Mouse (Mus musculus) liver, embryonic 16.5 days (tissue): ENCODE measurements around the gene Tvp23b. TPM values are rescaled to one million over a fixed set of nuclear protein-coding genes. Genes with fewer than 3 reads are reported as not detected.
A peak's percentile ranks its signal among the peaks of the same experiment; 100 is the strongest.

ENCODE experiments used
- ATAC-seq: fragments of 200-750 bp; cut with Nextera tagmentation; 2 replicates; pipeline ENCODE4 v1.8.0; 2017; ENCODE audit warnings: low read depth, mild to moderate bottlenecking, moderate number of reproducible peaks, moderate library complexity
- H3K27ac ChIP-seq: fragments of 300-500 bp; sonication (generic); 2 replicates; pipeline ENCODE4 v1.5.1; 2014; ENCODE audit warnings: mild to moderate bottlenecking, low read length
- H3K27me3 ChIP-seq: fragments of 300-500 bp; sonication (generic); 2 replicates; pipeline ENCODE4 v1.6.1; 2014; ENCODE audit warnings: low read depth, low read length, mixed read lengths; ENCODE audit not compliant: control insufficient read depth, insufficient read depth
- H3K36me3 ChIP-seq: fragments of 300-500 bp; sonication (generic); 2 replicates; pipeline ENCODE4 v1.6.1; 2014; ENCODE audit warnings: mild to moderate bottlenecking; ENCODE audit not compliant: control insufficient read depth, insufficient read depth
- H3K4me1 ChIP-seq: fragments of 300-500 bp; sonication (generic); 2 replicates; pipeline ENCODE4 v1.6.1; 2014; ENCODE audit warnings: low read depth, low read length, mixed read lengths; ENCODE audit not compliant: control insufficient read depth
- H3K4me2 ChIP-seq: fragments of 300-500 bp; sonication (generic); 2 replicates; pipeline ENCODE4 v1.6.1; 2014; ENCODE audit warnings: low read depth, low read length, mixed read lengths
- H3K4me3 ChIP-seq: fragments of 300-500 bp; sonication (generic); 2 replicates; pipeline ENCODE4 v1.5.1; 2014; ENCODE audit warnings: low read depth, mild to moderate bottlenecking, low read length
- H3K9ac ChIP-seq: fragments of 300-500 bp; sonication (generic); 2 replicates; pipeline ENCODE4 v1.6.1; 2014; ENCODE audit warnings: low read depth, low read length
- H3K9me3 ChIP-seq: fragments of 300-500 bp; sonication (generic); replicated peaks from 2 replicates; pipeline ENCODE4 v1.6.1; 2016; ENCODE audit warnings: low read length; ENCODE audit not compliant: control insufficient read depth
- WGBS: fragments of 180-500 bp; shearing (Covaris S2); extraction: QIAGEN DNeasy Blood & Tissue Kit; methylation state at CpG from one replicate; pipeline ENCODE4 v1.1.7; 2014; ENCODE audit not compliant: insufficient replicate concordance; 5-methylcytosine and 5-hydroxymethylcytosine counted together
- polyA plus RNA-seq: library from polyadenylated mRNA; unstranded; fragments of >200 nt; fragmentation: Nextera tagmentation; extraction: Ambion mirVana; gene quantifications from 2 replicates; pipeline ENCODE4 v1.2.1, GENCODE M21; 2015

The Tvp23b gene
- polyA plus RNA-seq, 1 experiment from 2014 or later = 26.1 TPM

DNA sequence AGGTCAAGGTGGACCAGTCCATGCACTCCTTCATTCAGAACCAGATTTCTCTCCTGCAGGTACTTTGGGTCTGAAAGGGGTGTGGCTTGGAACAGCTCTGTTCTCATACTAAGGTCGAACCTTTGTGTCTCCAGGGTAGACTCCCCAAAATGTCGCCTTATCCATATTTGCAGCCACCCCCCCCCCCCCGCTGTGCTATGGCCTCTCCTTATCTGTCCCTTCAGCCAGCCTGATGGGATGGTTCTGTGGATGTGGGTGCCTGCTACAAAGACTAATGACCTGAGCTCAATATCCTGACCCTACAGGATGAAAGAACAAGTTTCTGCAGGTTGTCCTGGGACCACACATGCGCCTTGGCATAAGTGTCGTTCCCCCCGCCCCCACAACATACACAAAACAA, 25.9 kb upstream of the Tvp23b start:
- 45% methylated on average over 6 of the region's 6 CpGs for WGBS

DNA sequence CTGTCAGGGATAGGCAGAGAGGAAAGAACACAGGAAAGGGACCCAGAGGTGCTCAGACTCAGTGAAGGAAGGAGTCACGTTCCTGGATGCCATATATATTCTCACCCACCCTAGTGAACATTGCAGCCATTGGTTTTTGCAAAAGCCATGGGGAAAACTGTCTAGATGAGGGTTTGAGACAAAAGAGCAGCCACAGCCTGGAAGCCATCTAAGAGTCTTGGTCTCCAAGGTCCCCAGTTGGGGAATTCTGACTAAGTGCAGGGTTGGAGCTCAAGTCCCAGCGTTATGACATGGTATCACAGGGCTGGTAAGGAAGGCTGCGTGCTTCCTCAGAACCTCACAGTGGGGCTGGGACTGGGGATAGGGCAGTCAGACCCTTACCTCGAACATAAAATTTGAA, 13.7 kb upstream of the Tvp23b start:
- Histone ChIP-seq H3K4me1 (peaks cover 3% of the 10 kb centered on the region; the same call in 1 of the 2 replicates), H3K4me3 (no peak overlapping the region), H3K4me2 (no peak overlapping the region), H3K36me3 (no peaks in the 10 kb centered on the region), H3K9me3 (no peaks in the 10 kb centered on the region), H3K9ac (no peak overlapping the region), H3K27ac (no peak overlapping the region), H3K27me3 (no peaks in the 10 kb centered on the region)
- no peak for ATAC-seq
- 49% methylated on average over 4 of the region's 4 CpGs for WGBS

More for the DNA sequence above, 25.9 kb upstream of the Tvp23b start:
- Histone ChIP-seq H3K4me3 (no peak overlapping the region), H3K27ac (no peak overlapping the region), H3K4me1 (peaks cover 13% of the 10 kb centered on the region), H3K9me3 (no peaks in the 10 kb centered on the region), H3K27me3 (no peaks in the 10 kb centered on the region), H3K9ac (no peak overlapping the region), H3K36me3 (no peaks in the 10 kb centered on the region), H3K4me2 (peak overlapping the region; percentile 21)
- ATAC-seq = peak; percentile 90

DNA sequence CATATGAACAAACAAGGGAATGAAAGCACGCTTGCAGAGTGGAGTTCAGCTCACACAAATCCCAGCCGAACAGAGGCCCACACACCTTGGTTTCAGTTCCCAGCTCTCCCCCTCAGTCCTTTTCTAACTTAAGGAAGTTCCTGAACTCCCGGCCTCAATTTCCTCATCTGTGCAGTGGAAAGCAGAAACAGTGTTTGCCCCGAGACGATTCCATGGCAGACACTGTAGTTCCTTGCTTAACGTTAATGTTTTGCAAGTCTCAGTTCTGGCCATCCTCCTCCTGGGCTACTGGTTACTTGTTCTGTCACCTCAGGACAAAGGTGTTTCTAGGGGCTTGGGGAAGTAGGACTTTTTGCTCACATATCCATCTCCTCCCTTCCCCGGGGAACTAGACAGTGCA, 12.6 kb upstream of the Tvp23b start:
- ATAC-seq = no peak
- no peaks in the 10 kb centered on the region for H3K36me3 ChIP-seq
- H3K4me3 ChIP-seq = no peak overlapping the region
- H3K27me3 ChIP-seq = no peaks in the 10 kb centered on the region
- no peak overlapping the region for H3K9ac ChIP-seq
- H3K9me3 ChIP-seq = no peaks in the 10 kb centered on the region
- no peak overlapping the region for H3K27ac ChIP-seq
- H3K4me1 ChIP-seq = peaks cover 3% of the 10 kb centered on the region; the same call in 1 of the 2 replicates
- H3K4me2 ChIP-seq = no peak overlapping the region
- 56% methylated on average over 7 of the region's 7 CpGs for whole genome bisulfite sequencing

DNA sequence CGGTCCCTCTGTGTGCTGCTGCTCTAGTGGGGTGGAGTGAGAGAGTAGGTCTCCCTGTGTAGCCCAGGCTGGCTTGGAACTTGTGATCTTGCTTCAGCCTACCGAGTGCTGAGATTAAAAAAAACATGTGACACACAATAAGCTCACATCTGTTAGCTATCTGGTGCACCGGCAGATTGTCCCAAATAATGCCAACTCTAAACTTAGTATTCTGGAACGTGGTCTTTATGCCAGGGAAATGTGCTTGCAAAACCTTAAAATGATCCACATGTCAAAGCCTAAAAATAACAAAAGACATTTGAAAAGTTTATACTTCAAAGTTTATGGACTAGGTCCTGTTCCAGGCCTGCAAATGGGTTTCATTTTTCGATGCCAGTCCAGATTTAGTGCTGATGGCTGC, 10.1 kb upstream of the Tvp23b start:
- H3K4me3 ChIP-seq = no peak overlapping the region
- no peak overlapping the region for H3K9ac ChIP-seq
- H3K27me3 ChIP-seq = no peaks in the 10 kb centered on the region
- WGBS = 69% methylated on average over 5 of the region's 5 CpGs
- no peaks in the 10 kb centered on the region for H3K9me3 ChIP-seq
- no peak overlapping the region for H3K4me2 ChIP-seq
- H3K36me3 ChIP-seq = no peaks in the 10 kb centered on the region
- H3K27ac ChIP-seq = no peak overlapping the region
- peaks cover 3% of the 10 kb centered on the region; the same call in 1 of the 2 replicates for H3K4me1 ChIP-seq
- no peak for ATAC-seq

DNA sequence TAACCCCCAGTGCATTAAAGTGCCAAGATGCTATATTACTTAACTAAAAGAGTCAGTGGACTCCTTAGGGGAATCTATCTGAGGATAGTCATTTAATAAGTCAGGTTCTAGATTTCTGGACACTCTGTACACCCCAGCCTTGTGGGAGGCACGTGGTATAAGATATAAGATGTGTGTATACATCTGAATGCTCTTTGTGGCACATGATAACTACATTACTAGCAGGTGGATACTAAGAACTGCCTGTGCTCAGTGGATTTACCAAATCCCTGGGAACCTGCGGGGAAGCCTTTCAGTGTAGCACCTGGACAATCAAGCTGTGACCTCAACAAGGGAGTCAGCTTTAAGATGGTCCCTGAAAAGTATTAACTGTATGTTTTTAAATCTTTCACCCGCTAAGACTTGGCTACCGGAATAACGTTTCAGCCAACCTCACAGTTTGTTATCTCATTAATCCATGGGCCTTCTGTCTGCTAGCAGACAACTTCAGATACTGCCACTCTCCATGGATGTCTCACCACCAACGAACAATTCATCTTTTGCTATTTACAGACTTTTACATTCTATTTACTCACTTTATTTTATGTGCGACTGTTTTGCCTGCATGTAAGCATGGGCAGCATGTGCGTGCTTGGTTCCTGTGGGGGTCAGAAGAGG, 9.4 kb upstream of the Tvp23b start:
- 0 out of 2 replicates have a peak, but pooled peaks have one; percentile 37 for ATAC-seq
- whole genome bisulfite sequencing = 38% methylated on average over 8 of the region's 8 CpGs
- Histone ChIP-seq H3K9me3 (no peaks in the 10 kb centered on the region), H3K9ac (no peak overlapping the region), H3K4me1 (peaks cover 3% of the 10 kb centered on the region; the same call in 1 of the 2 replicates), H3K27ac (no peak overlapping the region), H3K36me3 (no peaks in the 10 kb centered on the region), H3K27me3 (no peaks in the 10 kb centered on the region), H3K4me3 (no peak overlapping the region), H3K4me2 (no peak overlapping the region)

DNA sequence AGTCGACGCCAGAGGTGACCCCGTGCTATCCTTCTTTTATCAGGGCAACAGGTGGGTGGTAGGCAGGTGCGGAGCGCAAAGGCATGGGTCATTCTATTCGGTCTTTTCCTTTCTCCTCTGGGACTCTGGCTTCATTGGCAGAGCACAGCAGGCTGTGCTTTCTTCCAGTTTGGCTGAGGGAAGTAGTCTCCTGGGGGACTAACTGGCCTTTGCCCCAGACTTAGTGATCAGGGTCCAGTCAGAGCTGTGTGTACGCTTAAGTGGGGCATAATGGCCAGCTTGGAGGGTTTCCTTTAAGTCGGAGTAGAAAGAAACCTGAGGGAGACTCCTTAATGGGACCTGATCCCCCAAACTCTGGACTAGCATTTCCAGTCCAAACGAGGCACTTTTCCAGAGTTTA, 5.8 kb upstream of the Tvp23b start:
- Histone ChIP-seq H3K36me3 (no peaks in the 10 kb centered on the region), H3K4me3 (no peak overlapping the region), H3K4me1 (peaks cover 3% of the 10 kb centered on the region; the same call in 1 of the 2 replicates), H3K9ac (no peak overlapping the region), H3K27me3 (no peaks in the 10 kb centered on the region), H3K4me2 (no peak overlapping the region), H3K27ac (no peak overlapping the region), H3K9me3 (no peaks in the 10 kb centered on the region)
- no peak for ATAC-seq
- 63% methylated on average over 9 of the region's 9 CpGs for WGBS

DNA sequence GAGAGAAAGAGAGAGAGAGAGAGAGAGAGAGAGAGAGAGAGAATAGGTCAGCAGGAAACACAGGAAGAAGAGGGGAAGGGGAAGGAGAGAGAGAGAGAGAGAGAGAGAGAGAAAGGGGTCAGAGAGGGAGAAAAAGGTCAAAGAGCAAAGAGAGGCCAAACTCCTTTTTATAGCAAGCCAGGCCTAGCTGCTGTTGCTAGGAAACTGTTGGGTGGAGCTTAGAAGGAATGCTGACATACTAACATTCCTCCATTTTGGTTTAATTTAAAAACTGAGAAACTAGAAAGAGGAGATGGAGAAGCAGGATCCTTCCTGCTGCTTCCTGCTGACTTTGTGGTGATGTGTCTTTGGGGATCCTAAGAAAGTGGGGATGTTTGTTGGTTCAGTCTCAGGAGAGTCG, 3.6 kb upstream of the Tvp23b start:
- Histone ChIP-seq H3K4me2 (no peak overlapping the region), H3K9me3 (no peaks in the 10 kb centered on the region), H3K4me3 (no peak overlapping the region), H3K27ac (no peak overlapping the region), H3K27me3 (no peaks in the 10 kb centered on the region), H3K4me1 (peaks cover 4% of the 10 kb centered on the region), H3K36me3 (no peaks in the 10 kb centered on the region), H3K9ac (no peak overlapping the region)
- 72% methylated on average over 1 of the region's 1 CpGs for WGBS
- ATAC-seq = no peak

DNA sequence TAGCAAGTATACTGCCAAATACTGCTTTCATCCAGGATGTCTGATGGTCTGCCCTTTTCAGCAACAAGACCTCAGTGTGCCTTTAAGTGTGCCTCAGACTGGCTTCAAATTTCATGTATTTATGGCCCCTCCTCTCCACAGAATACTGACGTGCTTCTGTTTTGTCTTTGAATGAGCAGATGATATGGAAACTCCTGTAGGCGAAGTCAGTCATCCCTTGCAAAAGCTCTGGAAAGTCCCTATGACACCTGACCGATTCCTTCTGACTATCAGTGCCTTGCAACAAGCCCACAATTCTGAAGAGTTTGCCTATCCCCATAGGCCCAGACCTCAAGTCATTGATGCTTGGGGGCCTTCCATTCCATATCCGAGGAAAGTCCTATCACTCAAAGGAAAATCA, 2.8 kb upstream of the Tvp23b start:
- no peak for ATAC-seq
- H3K4me1 ChIP-seq = peaks cover 4% of the 10 kb centered on the region
- no peak overlapping the region for H3K4me2 ChIP-seq
- no peaks in the 10 kb centered on the region for H3K27me3 ChIP-seq
- no peak overlapping the region for H3K9ac ChIP-seq
- 56% methylated on average over 4 of the region's 4 CpGs for WGBS
- no peak overlapping the region for H3K27ac ChIP-seq
- H3K36me3 ChIP-seq = no peaks in the 10 kb centered on the region
- no peaks in the 10 kb centered on the region for H3K9me3 ChIP-seq
- H3K4me3 ChIP-seq = no peak overlapping the region

DNA sequence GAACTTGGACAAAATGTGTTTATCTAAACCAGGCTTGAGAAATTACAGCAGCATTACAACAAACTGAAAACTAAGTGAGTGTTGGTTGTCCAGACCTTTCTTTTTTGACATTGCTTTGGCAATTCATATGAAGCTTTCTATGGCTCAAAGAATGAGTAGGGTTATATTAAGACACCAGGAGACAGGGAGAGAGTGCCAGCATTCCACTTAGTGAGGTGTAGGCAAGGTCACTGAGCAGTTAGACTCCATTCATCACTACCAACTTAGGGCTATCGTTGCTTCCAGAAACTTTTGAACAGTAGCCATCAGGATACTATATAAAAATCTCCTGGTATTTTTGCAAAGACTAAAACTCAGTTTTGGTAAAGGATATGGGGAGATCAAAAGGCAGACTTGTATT, 1.9 kb upstream of the Tvp23b start:
- WGBS = 75% methylated on average over 1 of the region's 1 CpGs
- Histone ChIP-seq H3K4me3 (no peak overlapping the region), H3K36me3 (no peaks in the 10 kb centered on the region), H3K4me1 (peaks cover 4% of the 10 kb centered on the region), H3K9ac (no peak overlapping the region), H3K27ac (no peak overlapping the region), H3K4me2 (no peak overlapping the region), H3K9me3 (no peaks in the 10 kb centered on the region), H3K27me3 (no peaks in the 10 kb centered on the region)
- ATAC-seq = no peak
